Mouse (Mus musculus) liver, postnatal 0 days (tissue): Measurements from ENCODE around the gene Ankmy1. TPM values are rescaled to one million over a fixed set of nuclear protein-coding genes. Genes with fewer than 3 reads are reported as not detected.

ENCODE experiments used
- ATAC-seq: fragments of 200-750 bp; cut with Nextera tagmentation; 2 replicates; pipeline ENCODE4 v1.8.0; 2017; ENCODE audit warnings: mild to moderate bottlenecking, moderate library complexity
- DNase-seq: peaks from one replicate; pipeline ENCODE4 v3.0.0-alpha.2; 2016
- H3K27ac ChIP-seq: fragments of 300-500 bp; sonication (generic); 2 replicates; pipeline ENCODE4 v1.5.1; 2014; ENCODE audit warnings: antibody characterized with exemption, moderate library complexity, mild to moderate bottlenecking, low read depth
- H3K27me3 ChIP-seq: fragments of 300-500 bp; sonication (generic); 2 replicates; pipeline ENCODE4 v1.6.1; 2014; ENCODE audit warnings: low read length, control low read depth, mixed read lengths; ENCODE audit not compliant: insufficient read depth
- H3K36me3 ChIP-seq: fragments of 300-500 bp; sonication (generic); replicated peaks from 2 replicates; pipeline ENCODE4 v1.6.1; 2014; ENCODE audit warnings: mild to moderate bottlenecking, control low read depth, low read length, moderate library complexity, mixed read lengths; ENCODE audit not compliant: insufficient read depth
- H3K4me1 ChIP-seq: fragments of 300-500 bp; sonication (generic); 2 replicates; pipeline ENCODE4 v1.6.1; 2014; ENCODE audit warnings: antibody characterized with exemption, mild to moderate bottlenecking, control low read depth; ENCODE audit not compliant: insufficient read depth
- H3K4me2 ChIP-seq: fragments of 300-500 bp; sonication (generic); 2 replicates; pipeline ENCODE4 v1.6.1; 2014; ENCODE audit warnings: low read depth, mild to moderate bottlenecking, low read length, moderate library complexity, mixed read lengths
- H3K4me3 ChIP-seq: fragments of 300-500 bp; sonication (generic); 2 replicates; pipeline ENCODE4 v1.5.1; 2014; ENCODE audit warnings: low read depth, low read length
- H3K9ac ChIP-seq: fragments of 300-500 bp; sonication (generic); replicated peaks from 2 replicates; pipeline ENCODE4 v1.6.1; 2014; ENCODE audit warnings: mild to moderate bottlenecking, moderate library complexity
- H3K9me3 ChIP-seq: fragments of 300-500 bp; sonication (generic); 2 replicates; pipeline ENCODE4 v1.6.1; 2016; ENCODE audit warnings: mild to moderate bottlenecking, control low read depth, low read length, mixed read lengths
- CTCF ChIP-seq: sonication (generic); IDR thresholded peaks from 2 replicates; pipeline ENCODE4 v1.5.1; 2016; ENCODE audit warnings: antibody characterized with exemption, low read depth
- EP300 ChIP-seq: IDR thresholded peaks from 2 replicates; pipeline ENCODE4 v1.6.1; 2016; ENCODE audit warnings: antibody characterized with exemption, low read depth, mild to moderate bottlenecking
- WGBS: fragments of 180-500 bp; shearing (Covaris S2); extraction: QIAGEN DNeasy Blood & Tissue Kit; methylation state at CpG from one replicate; pipeline ENCODE4 v1.1.7; 2014; ENCODE audit not compliant: insufficient replicate concordance; 5-methylcytosine and 5-hydroxymethylcytosine counted together
- polyA plus RNA-seq: library from polyadenylated mRNA; unstranded; fragments of >200 nt; fragmentation: Nextera tagmentation; extraction: Ambion mirVana; gene quantifications from 2 replicates; pipeline ENCODE4 v1.2.1, GENCODE M21; 2015

The Ankmy1 gene
- polyA plus RNA-seq, 1 experiment from 2014 or later, result 0.05 TPM

DNA sequence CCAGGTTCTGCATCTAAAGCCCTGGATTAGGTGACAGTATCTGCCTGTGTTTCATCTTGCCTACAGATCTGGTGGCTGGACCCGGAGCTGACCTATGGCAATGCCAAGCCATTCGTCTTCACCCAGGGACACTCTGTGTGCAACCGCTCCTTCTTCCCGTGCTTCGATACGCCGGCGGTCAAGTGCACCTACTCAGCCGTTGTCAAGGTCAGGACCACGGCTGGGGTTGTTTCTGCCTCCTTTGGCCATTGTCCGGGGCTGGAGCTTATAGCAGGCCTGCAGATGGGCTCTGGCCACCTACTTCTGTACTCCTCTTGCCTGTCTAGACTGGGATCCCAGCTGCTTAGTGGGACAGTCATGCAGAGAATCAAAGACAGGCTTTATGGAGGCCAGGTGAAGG is 12.3 kb upstream of the Ankmy1 start:
- no peak for TF ChIP-seq CTCF
- Histone ChIP-seq H3K36me3 (peaks cover 54% of the 10 kb centered on the region), H3K4me3 (no peak overlapping the region), H3K4me1 (peaks cover 17% of the 10 kb centered on the region), H3K27me3 (no peaks in the 10 kb centered on the region), H3K27ac (no peak overlapping the region), H3K9ac (no peak overlapping the region), H3K4me2 (no peak overlapping the region), H3K9me3 (no peaks in the 10 kb centered on the region)
- DNase-seq (no peak), ATAC-seq (no peak)
- WGBS, result 90% methylated on average over 11 of the region's 11 CpGs

DNA sequence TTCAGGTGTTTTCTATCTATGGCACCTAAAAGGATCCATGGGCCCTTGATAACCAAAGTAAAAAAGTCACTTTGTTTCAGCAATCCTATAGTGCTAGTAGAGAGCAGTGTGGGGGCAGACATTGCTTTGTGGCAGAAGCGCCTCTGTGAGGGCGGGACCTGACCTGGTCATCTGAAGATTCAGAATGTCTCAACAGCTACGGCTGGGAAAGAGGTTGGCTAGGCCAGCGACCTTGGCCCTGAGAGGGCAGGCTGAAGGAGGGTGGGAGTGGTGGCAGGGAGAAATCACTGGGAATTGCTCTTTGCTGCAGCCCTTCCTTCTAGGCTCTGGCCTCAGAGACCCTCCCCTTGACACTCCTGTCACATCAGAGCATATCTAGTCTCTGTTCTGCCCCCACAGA is 11.5 kb upstream of the Ankmy1 start:
- TF ChIP-seq EP300, result no peak
- no peak for TF ChIP-seq CTCF
- Histone ChIP-seq H3K4me1 (peaks cover 25% of the 10 kb centered on the region), H3K9ac (no peak overlapping the region), H3K36me3 (peaks cover 47% of the 10 kb centered on the region), H3K27ac (no peak overlapping the region), H3K27me3 (no peaks in the 10 kb centered on the region), H3K4me2 (no peak overlapping the region), H3K9me3 (no peaks in the 10 kb centered on the region), H3K4me3 (no peak overlapping the region)
- WGBS, result 69% methylated on average over 4 of the region's 4 CpGs
- ATAC-seq (no peak), DNase-seq (no peak)

DNA sequence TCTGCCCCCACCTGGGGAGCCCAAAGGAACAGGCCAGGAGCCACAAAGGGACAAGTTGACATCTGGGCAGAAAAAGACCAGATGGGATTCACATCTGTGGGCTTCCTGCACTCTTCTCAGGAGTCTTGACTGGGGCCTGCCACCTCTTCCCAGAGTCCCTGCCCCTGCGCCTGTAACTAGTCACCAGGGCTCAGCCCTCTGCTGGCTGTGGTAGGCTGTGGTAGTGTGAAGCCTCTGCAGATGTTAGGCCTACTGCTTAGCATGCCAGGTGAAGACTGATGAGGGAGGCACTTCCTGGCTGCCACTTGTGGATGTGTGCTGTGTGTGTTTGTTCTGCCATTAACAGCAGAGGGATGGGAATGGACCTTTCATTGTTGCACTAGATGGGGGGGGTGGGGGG is 9.6 kb upstream of the Ankmy1 start:
- Histone ChIP-seq H3K27me3 (no peaks in the 10 kb centered on the region), H3K4me1 (peaks cover 39% of the 10 kb centered on the region), H3K36me3 (peaks cover 29% of the 10 kb centered on the region), H3K27ac (no peak overlapping the region), H3K9ac (peak overlapping the region; percentile 89; the same call in 1 of the 2 replicates), H3K9me3 (no peaks in the 10 kb centered on the region), H3K4me2 (peak overlapping the region; percentile 92), H3K4me3 (peak overlapping the region; percentile 84; the same call in 1 of the 2 replicates)
- 33% methylated on average over 1 of the region's 1 CpGs for WGBS
- no peak for TF ChIP-seq EP300
- peak; percentile 23; the same call in 1 of the 2 replicates for TF ChIP-seq CTCF
- ATAC-seq (no peak), DNase-seq (no peak)

DNA sequence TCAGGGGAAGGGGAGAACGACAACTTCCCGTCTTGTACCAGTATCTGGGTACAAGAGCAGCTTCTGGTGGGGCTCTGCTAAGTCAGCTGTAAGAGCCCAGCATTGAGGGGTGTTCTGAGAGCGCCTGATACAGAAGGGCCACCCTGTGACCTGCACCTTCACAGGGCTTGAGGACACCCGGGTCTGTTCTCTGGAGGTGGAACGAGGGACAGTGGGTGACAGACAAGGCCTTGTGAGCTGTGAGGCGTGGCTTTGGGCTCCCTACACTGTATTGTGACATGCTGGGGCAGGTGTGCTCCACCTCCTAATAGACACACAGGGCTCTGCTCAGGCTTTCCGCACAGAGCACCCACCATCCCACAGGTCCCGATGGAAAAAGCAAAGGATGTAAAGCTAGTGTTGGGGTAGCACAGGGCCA is 9.0 kb upstream of the Ankmy1 start:
- H3K36me3 ChIP-seq, result peaks cover 24% of the 10 kb centered on the region
- peak overlapping the region; percentile 95 for H3K27ac ChIP-seq
- peak overlapping the region; percentile 89 for H3K9ac ChIP-seq
- H3K27me3 ChIP-seq, result no peaks in the 10 kb centered on the region
- 26% methylated on average over 8 of the region's 8 CpGs for WGBS
- ATAC-seq (no peak), DNase-seq (peak; percentile 52)
- H3K4me3 ChIP-seq, result peak overlapping the region; percentile 84
- no peaks in the 10 kb centered on the region for H3K9me3 ChIP-seq
- TF ChIP-seq CTCF (no peak), EP300 (no peak)
- peak overlapping the region; percentile 92 for H3K4me2 ChIP-seq
- H3K4me1 ChIP-seq, result peaks cover 39% of the 10 kb centered on the region

DNA sequence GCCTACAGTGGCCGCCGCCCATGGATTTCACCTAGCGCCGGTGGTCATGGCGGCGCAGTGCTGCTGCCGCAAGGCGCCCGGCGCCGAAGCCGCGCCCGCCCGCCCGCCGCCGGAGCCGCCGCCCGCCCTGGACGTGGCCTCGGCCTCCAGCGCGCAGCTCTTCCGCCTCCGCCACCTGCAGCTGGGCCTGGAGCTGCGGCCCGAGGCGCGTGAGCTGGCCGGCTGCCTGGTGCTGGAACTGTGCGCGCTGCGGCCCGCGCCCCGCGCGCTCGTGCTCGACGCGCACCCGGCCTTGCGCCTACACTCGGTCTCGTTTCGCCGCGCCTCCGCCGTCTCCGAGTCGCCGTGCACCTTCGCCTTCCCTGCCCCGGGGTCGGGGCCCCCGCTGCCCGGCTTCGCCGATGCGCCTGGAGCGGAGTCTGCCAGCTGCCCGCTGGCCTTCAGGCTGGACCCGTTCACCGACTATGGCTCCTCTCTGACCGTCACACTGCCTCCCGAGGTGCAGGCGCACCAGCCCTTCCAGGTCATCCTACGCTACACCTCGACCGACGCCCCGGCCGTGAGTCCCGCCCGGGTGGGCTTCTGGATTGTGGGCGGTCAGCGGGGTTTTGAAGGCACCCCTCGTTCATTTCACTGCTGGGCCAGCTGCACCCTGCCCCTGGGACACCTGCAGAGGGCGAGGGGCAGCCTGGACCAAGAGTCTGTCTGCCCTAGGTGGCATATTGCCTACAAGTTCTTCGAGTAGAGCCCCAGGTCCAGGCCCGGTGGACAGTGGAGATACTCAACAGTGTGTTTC is 8.4 kb upstream of the Ankmy1 start:
- Histone ChIP-seq H3K27me3 (no peaks in the 10 kb centered on the region), H3K4me1 (peaks cover 43% of the 10 kb centered on the region)
- 1% methylated on average over 62 of the region's 85 CpGs for WGBS

DNA sequence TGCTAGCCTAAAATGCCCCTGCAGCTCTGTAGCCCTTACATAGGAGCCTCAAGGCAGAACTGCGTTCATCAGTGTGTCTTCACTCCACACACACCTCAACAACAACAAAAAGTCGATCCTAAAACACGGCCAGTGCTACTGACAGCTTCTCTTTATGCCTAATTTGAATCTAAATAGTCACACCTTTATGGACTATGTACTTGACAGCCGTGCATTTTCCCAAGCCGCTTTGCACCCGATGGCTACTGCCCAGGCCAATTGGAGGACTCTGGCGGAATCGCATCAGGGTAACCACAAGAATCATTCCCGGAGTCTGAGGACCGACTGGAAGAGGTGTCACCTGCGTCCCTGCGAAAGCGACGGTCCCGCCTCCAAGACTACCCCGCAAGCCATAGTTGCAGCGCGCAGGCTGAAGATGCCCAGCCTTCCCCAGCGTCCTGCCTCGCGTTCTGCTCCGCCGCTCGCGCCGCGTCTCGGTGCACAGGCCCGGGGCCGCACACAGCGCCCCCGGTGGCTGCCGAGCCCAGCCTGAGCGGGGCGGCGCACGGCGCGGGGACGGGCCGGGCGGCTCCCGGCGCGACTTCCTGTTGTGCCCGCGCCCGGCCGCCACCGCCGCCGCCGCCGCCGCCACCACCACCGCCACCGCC is 7.7 kb upstream of the Ankmy1 start, which contains the start of gene Rnpepl1:
TSS of gene Rnpepl1 (plus strand) at position 545 of the 647 bp plus-strand sequence.
- H3K27ac ChIP-seq, result peak within 1 kb of the TSS; percentile 95
- peak within 1 kb of the TSS; percentile 89 for H3K9ac ChIP-seq
- no peaks in the 10 kb centered on the region for H3K27me3 ChIP-seq
- DNase-seq (peak; percentile 84), ATAC-seq (peak; percentile 60)
- H3K4me2 ChIP-seq, result peak within 1 kb of the TSS; percentile 92
- no peak for TF ChIP-seq EP300
- peak; percentile 73 for TF ChIP-seq CTCF
- no peaks in the 10 kb centered on the region for H3K9me3 ChIP-seq
- WGBS, result under 1% methylated on average over 34 of the region's 57 CpGs
- H3K36me3 ChIP-seq, result peaks cover 13% of the 10 kb centered on the region
- H3K4me3 ChIP-seq, result peak within 1 kb of the TSS; percentile 84
- H3K4me1 ChIP-seq, result peaks cover 43% of the 10 kb centered on the region

More for the DNA sequence above, 8.4 kb upstream of the Ankmy1 start:
- Histone ChIP-seq H3K9ac (peak overlapping the region; percentile 89), H3K4me3 (peak overlapping the region; percentile 84), H3K36me3 (peaks cover 19% of the 10 kb centered on the region), H3K27ac (peak overlapping the region; percentile 95), H3K4me2 (peak overlapping the region; percentile 92), H3K9me3 (no peaks in the 10 kb centered on the region)
- no peak for TF ChIP-seq EP300
- TF ChIP-seq CTCF, result no peak
- DNase-seq, result peak; percentile 64
- ATAC-seq, result peak; percentile 18
